Mouse (Mus musculus): Measurements from ENCODE around the gene Mef2d. TPM values are rescaled to one million over a fixed set of nuclear protein-coding genes. Genes with fewer than 3 reads are reported as not detected.

Mef2d gene
- polyA plus RNA-seq, 1 experiment from 2014 or later = 12.1 TPM

- Histone ChIP-seq H3K4me3 (peak overlapping the region; percentile 82), H3K4me2 (peak overlapping the region; percentile 95), H3K9me3 (replicated peaks) (no peaks in the 10 kb centered on the region), H3K36me3 (peaks cover 13% of the 10 kb centered on the region; the same call in 1 of the 2 replicates), H3K27me3 (replicated peaks) (no peaks in the 10 kb centered on the region), H3K4me1 (peaks cover 93% of the 10 kb centered on the region), H3K9ac (peak overlapping the region; percentile 88), H3K27ac (peak overlapping the region; percentile 98)
- WGBS (ENCODE audit: insufficient replicate concordance) = 40% methylated on average over 4 of the region's 4 CpGs
- ATAC-seq = no peak
These were observed 3.2 kb downstream of the Mef2d start for GRCm38 (mm10) chr3:88145411-88145782.

- Histone ChIP-seq H3K27me3 (replicated peaks) (no peaks in the 10 kb centered on the region), H3K36me3 (peaks cover 13% of the 10 kb centered on the region; the same call in 1 of the 2 replicates), H3K9me3 (replicated peaks) (no peaks in the 10 kb centered on the region), H3K4me3 (peak overlapping the region; percentile 82; the same call in 1 of the 2 replicates), H3K4me1 (peaks cover 93% of the 10 kb centered on the region), H3K4me2 (peak overlapping the region; percentile 95), H3K9ac (peak overlapping the region; percentile 88), H3K27ac (peak overlapping the region; percentile 98)
- WGBS (ENCODE audit: insufficient replicate concordance) = 35% methylated on average over 5 of the region's 5 CpGs
- ATAC-seq = no peak
These were observed 3.8 kb downstream of the Mef2d start for GRCm38 (mm10) chr3:88145952-88146351.

- Histone ChIP-seq H3K4me1 (peaks cover 93% of the 10 kb centered on the region), H3K27me3 (replicated peaks) (no peaks in the 10 kb centered on the region), H3K36me3 (peaks cover 18% of the 10 kb centered on the region; the same call in 1 of the 2 replicates), H3K4me3 (no peak overlapping the region), H3K27ac (peak overlapping the region; percentile 98), H3K9ac (peak overlapping the region; percentile 88), H3K9me3 (replicated peaks) (no peaks in the 10 kb centered on the region), H3K4me2 (peak overlapping the region; percentile 95)
- 30% methylated on average over 5 of the region's 5 CpGs for WGBS (ENCODE audit: insufficient replicate concordance)
- no peak for ATAC-seq
These were observed 4.4 kb downstream of the Mef2d start for GRCm38 (mm10) chr3:88146376-88147112.

- Histone ChIP-seq H3K4me2 (peak overlapping the region; percentile 95; the same call in 1 of the 2 replicates), H3K4me1 (peaks cover 99% of the 10 kb centered on the region), H3K27me3 (replicated peaks) (no peaks in the 10 kb centered on the region), H3K4me3 (no peak overlapping the region), H3K9ac (peak overlapping the region; percentile 40; the same call in 1 of the 2 replicates), H3K9me3 (replicated peaks) (no peaks in the 10 kb centered on the region), H3K27ac (peak overlapping the region; percentile 62; the same call in 1 of the 2 replicates), H3K36me3 (peaks cover 18% of the 10 kb centered on the region; the same call in 1 of the 2 replicates)
- 50% methylated on average over 2 of the region's 2 CpGs for WGBS (ENCODE audit: insufficient replicate concordance)
- ATAC-seq = no peak
These were observed 5.3 kb downstream of the Mef2d start for GRCm38 (mm10) chr3:88147444-88147843.

- H3K36me3 ChIP-seq = peaks cover 18% of the 10 kb centered on the region; the same call in 1 of the 2 replicates
- 88% methylated on average over 1 of the region's 1 CpGs for WGBS (ENCODE audit: insufficient replicate concordance)
- no peaks in the 10 kb centered on the region for H3K27me3 ChIP-seq (replicated peaks)
- peaks cover 97% of the 10 kb centered on the region for H3K4me1 ChIP-seq
- H3K27ac ChIP-seq = peak overlapping the region; percentile 62
- H3K9ac ChIP-seq = peak overlapping the region; percentile 40; the same call in 1 of the 2 replicates
- H3K4me3 ChIP-seq = no peak overlapping the region
- ATAC-seq = no peak
- peak overlapping the region; percentile 40; the same call in 1 of the 2 replicates for H3K4me2 ChIP-seq
- H3K9me3 ChIP-seq (replicated peaks) = no peaks in the 10 kb centered on the region
These were observed 5.7 kb downstream of the Mef2d start for GRCm38 (mm10) chr3:88147866-88148265.

GRCm38 (mm10) chr3:88148354-88148753 lies 6.2 kb downstream of the Mef2d start:
- H3K4me2 ChIP-seq = peak overlapping the region; percentile 40
- H3K9ac ChIP-seq = no peak overlapping the region
- no peak overlapping the region for H3K4me3 ChIP-seq
- peaks cover 18% of the 10 kb centered on the region; the same call in 1 of the 2 replicates for H3K36me3 ChIP-seq
- H3K27me3 ChIP-seq (replicated peaks) = no peaks in the 10 kb centered on the region
- 47% methylated on average over 5 of the region's 5 CpGs for WGBS (ENCODE audit: insufficient replicate concordance)
- no peak for ATAC-seq
- peaks cover 95% of the 10 kb centered on the region for H3K4me1 ChIP-seq
- peak overlapping the region; percentile 62; the same call in 1 of the 2 replicates for H3K27ac ChIP-seq
- no peaks in the 10 kb centered on the region for H3K9me3 ChIP-seq (replicated peaks)

- ATAC-seq = 0 out of 2 replicates have a peak, but pooled peaks have one; percentile 19
- H3K9ac ChIP-seq = no peak overlapping the region
- no peaks in the 10 kb centered on the region for H3K9me3 ChIP-seq (replicated peaks)
- H3K27ac ChIP-seq = peak overlapping the region; percentile 62
- no peak overlapping the region for H3K4me3 ChIP-seq
- peak overlapping the region; percentile 40 for H3K4me2 ChIP-seq
- H3K36me3 ChIP-seq = peaks cover 18% of the 10 kb centered on the region; the same call in 1 of the 2 replicates
- H3K4me1 ChIP-seq = peaks cover 89% of the 10 kb centered on the region
- no peaks in the 10 kb centered on the region for H3K27me3 ChIP-seq (replicated peaks)
- 46% methylated on average over 4 of the region's 4 CpGs for WGBS (ENCODE audit: insufficient replicate concordance)
These were observed 6.8 kb downstream of the Mef2d start for GRCm38 (mm10) chr3:88148776-88149509.

- 26% methylated on average over 6 of the region's 6 CpGs for WGBS (ENCODE audit: insufficient replicate concordance)
- no peak overlapping the region for H3K4me3 ChIP-seq
These were observed 7.4 kb downstream of the Mef2d start for GRCm38 (mm10) chr3:88149510-88149974.

GRCm38 (mm10) chr3:88150061-88150998 lies 8.2 kb downstream of the Mef2d start:
- H3K9ac ChIP-seq = peak overlapping the region; percentile 57
- ATAC-seq = no peak
- H3K9me3 ChIP-seq (replicated peaks) = no peaks in the 10 kb centered on the region
- 31% methylated on average over 14 of the region's 14 CpGs for WGBS (ENCODE audit: insufficient replicate concordance)
- no peak overlapping the region for H3K4me3 ChIP-seq
- peak overlapping the region; percentile 40 for H3K4me2 ChIP-seq
- H3K4me1 ChIP-seq = peaks cover 85% of the 10 kb centered on the region
- H3K27me3 ChIP-seq (replicated peaks) = no peaks in the 10 kb centered on the region
- peak overlapping the region; percentile 42 for H3K27ac ChIP-seq
- peaks cover 21% of the 10 kb centered on the region for H3K36me3 ChIP-seq

More at GRCm38 (mm10) chr3:88149510-88149974, 7.4 kb downstream of the Mef2d start:
- H3K4me2 ChIP-seq = peak overlapping the region; percentile 40
- H3K9me3 ChIP-seq (replicated peaks) = no peaks in the 10 kb centered on the region
- H3K36me3 ChIP-seq = peaks cover 18% of the 10 kb centered on the region; the same call in 1 of the 2 replicates
- peaks cover 88% of the 10 kb centered on the region for H3K4me1 ChIP-seq
- no peaks in the 10 kb centered on the region for H3K27me3 ChIP-seq (replicated peaks)
- H3K9ac ChIP-seq = peak overlapping the region; percentile 57; the same call in 1 of the 2 replicates
- H3K27ac ChIP-seq = peak overlapping the region; percentile 42; the same call in 1 of the 2 replicates
- no peak for ATAC-seq

GRCm38 (mm10) chr3:88150999-88151364 lies 8.8 kb downstream of the Mef2d start:
- Histone ChIP-seq H3K4me3 (no peak overlapping the region), H3K27ac (peak overlapping the region; percentile 38; the same call in 1 of the 2 replicates), H3K9ac (no peak overlapping the region), H3K9me3 (replicated peaks) (no peaks in the 10 kb centered on the region), H3K36me3 (peaks cover 22% of the 10 kb centered on the region), H3K27me3 (replicated peaks) (no peaks in the 10 kb centered on the region), H3K4me2 (no peak overlapping the region), H3K4me1 (peaks cover 85% of the 10 kb centered on the region)
- WGBS (ENCODE audit: insufficient replicate concordance) = 70% methylated on average over 3 of the region's 3 CpGs
- no peak for ATAC-seq

- no peak overlapping the region for H3K4me2 ChIP-seq
- no peak overlapping the region for H3K4me3 ChIP-seq
- H3K27ac ChIP-seq = no peak overlapping the region
- peaks cover 31% of the 10 kb centered on the region for H3K36me3 ChIP-seq
- H3K9me3 ChIP-seq (replicated peaks) = no peaks in the 10 kb centered on the region
- WGBS (ENCODE audit: insufficient replicate concordance) = 65% methylated on average over 3 of the region's 3 CpGs
- H3K9ac ChIP-seq = no peak overlapping the region
- no peaks in the 10 kb centered on the region for H3K27me3 ChIP-seq (replicated peaks)
- no peak for ATAC-seq
- peaks cover 84% of the 10 kb centered on the region for H3K4me1 ChIP-seq
These were observed 9.9 kb downstream of the Mef2d start for GRCm38 (mm10) chr3:88152056-88152455.
